9 mouse cellular contexts compared by ENCODE assay signal in the genomic region with DNA sequence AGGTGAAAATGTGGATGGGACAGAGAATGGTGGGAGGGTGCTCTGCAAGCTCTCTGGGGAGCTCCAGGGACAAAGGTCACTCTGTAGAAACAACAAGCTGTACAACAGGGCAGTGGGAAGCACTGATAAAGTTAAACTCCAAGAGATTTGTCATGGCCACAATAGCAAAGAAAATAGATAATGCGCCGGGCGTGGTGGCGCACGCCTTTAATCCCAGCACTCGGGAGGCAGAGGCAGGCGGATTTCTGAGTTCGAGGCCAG. TPM values are rescaled to one million over a fixed set of nuclear protein-coding genes. Genes with fewer than 3 reads are reported as not detected.
A peak's percentile ranks its signal among the peaks of the same experiment; 100 is the strongest.
DNase-seq lines count a peak whose midpoint lies in the region; ATAC-seq and TF ChIP-seq lines count a peak whose summit lies in the region.
"Not testable (repeated sequence)": the region's sequence is repeated elsewhere in the genome, so short reads cannot be mapped to it uniquely, and the experiment has no call there.
"Had no signal": no experiment of that assay in that cellular context is flagged by ENCODE, and none has a peak within 500 bp of the region (broad histone marks: within the 10 kb centered on the region; RNA-seq: fewer than 3 reads in every experiment).

No protein-coding gene starts in this region.

- TF ChIP-seq POLR2A in kidney, adult 2 months (IDR thresholded peaks at IDR 0.05; ENCODE audit: low read depth, low read length) = not testable (repeated sequence)

- peak; percentile 3 for DNase-seq in kidney, adult 2 months
- not testable (repeated sequence) for DNase-seq in liver, postnatal 0 days

- H3K4me3 ChIP-seq in forebrain, embryonic 13.5 days; hindbrain, embryonic 16.5 days (ENCODE audit: low read length); kidney, adult 2 months (ENCODE audit: insufficient read depth, low read depth, low read length); limb, embryonic 12.5 days (replicated peaks); liver, postnatal 0 days (ENCODE audit: low read depth, low read length); midbrain, embryonic 13.5 days (replicated peaks); stomach, embryonic 15.5 days (replicated peaks): not testable (repeated sequence)
- H3K4me3 ChIP-seq in heart, embryonic 15.5 days = 0 out of 2 replicates have a peak overlapping the region, but pooled peaks have one; percentile 75

- H3K27me3 ChIP-seq in forebrain, embryonic 13.5 days; heart, embryonic 15.5 days; hindbrain, embryonic 16.5 days (replicated peaks; ENCODE audit: control insufficient read depth, insufficient read depth, low read length); kidney, adult 2 months (replicated peaks; ENCODE audit: control insufficient read depth, insufficient read depth, low read length); limb, embryonic 12.5 days; liver, postnatal 0 days (ENCODE audit: insufficient read depth, low read length); midbrain, embryonic 13.5 days; stomach, embryonic 15.5 days (replicated peaks): not testable (repeated sequence)

- H3K4me2 ChIP-seq in forebrain, embryonic 13.5 days; heart, embryonic 15.5 days; hindbrain, embryonic 16.5 days (ENCODE audit: low read length); limb, embryonic 12.5 days; midbrain, embryonic 13.5 days (replicated peaks); stomach, embryonic 15.5 days: not testable (repeated sequence)
- H3K4me2 ChIP-seq in liver, postnatal 0 days (ENCODE audit: low read depth, low read length) = peak overlapping the region; percentile 70; the same call in 1 of the 2 replicates

- 94% methylated on average over 8 of the region's 8 CpGs for WGBS in forebrain, embryonic 13.5 days
- 91% methylated on average over 8 of the region's 8 CpGs for WGBS in heart, embryonic 15.5 days
- WGBS in hindbrain, embryonic 16.5 days = 92% methylated on average over 7 of the region's 8 CpGs
- WGBS in kidney, adult 2 months = 94% methylated on average over 8 of the region's 8 CpGs
- 94% methylated on average over 8 of the region's 8 CpGs for WGBS in limb, embryonic 12.5 days
- WGBS in liver, postnatal 0 days (ENCODE audit: insufficient replicate concordance) = 87% methylated on average over 7 of the region's 8 CpGs
- 91% methylated on average over 8 of the region's 8 CpGs for WGBS in midbrain, embryonic 13.5 days
- 91% methylated on average over 8 of the region's 8 CpGs for WGBS in stomach, embryonic 15.5 days

- H3K27ac ChIP-seq in forebrain, embryonic 13.5 days; hindbrain, embryonic 16.5 days (ENCODE audit: low read depth, low read length); kidney, adult 2 months (ENCODE audit: insufficient read depth, low read depth, low read length); liver, postnatal 0 days (ENCODE audit: low read depth); midbrain, embryonic 13.5 days; stomach, embryonic 15.5 days: not testable (repeated sequence)
- peak overlapping the region; percentile 80; the same call in 1 of the 2 replicates for H3K27ac ChIP-seq in heart, embryonic 15.5 days
- H3K27ac ChIP-seq in limb, embryonic 12.5 days = peak overlapping the region; percentile 47; the same call in 1 of the 2 replicates

- H3K36me3 ChIP-seq in forebrain, embryonic 13.5 days (ENCODE audit: poor library complexity, severe bottlenecking); heart, embryonic 15.5 days; hindbrain, embryonic 16.5 days (ENCODE audit: control insufficient read depth, insufficient read depth, low read length); kidney, adult 2 months (ENCODE audit: control insufficient read depth, insufficient read depth, low read length); limb, embryonic 12.5 days; liver, postnatal 0 days (replicated peaks; ENCODE audit: insufficient read depth, low read length); midbrain, embryonic 13.5 days; stomach, embryonic 15.5 days: not testable (repeated sequence)

- ATAC-seq in forebrain, embryonic 13.5 days = 0 out of 2 replicates have a peak, but pooled peaks have one; percentile 4
- not testable (repeated sequence) for ATAC-seq in heart, embryonic 15.5 days (replicated peaks; ENCODE audit: insufficient number of reproducible peaks, insufficient read depth, low FRiP score, low read depth); limb, embryonic 12.5 days (ENCODE audit: insufficient number of reproducible peaks, insufficient read depth, low FRiP score, low TSS enrichment, low read depth)
- ATAC-seq in hindbrain, embryonic 16.5 days = peak; percentile 25; the same call in 1 of the 2 replicates
- ATAC-seq in liver, postnatal 0 days = peak; percentile 63; the same call in 1 of the 2 replicates
- ATAC-seq in midbrain, embryonic 13.5 days = 0 out of 2 replicates have a peak, but pooled peaks have one; percentile 46
- 0 out of 2 replicates have a peak, but pooled peaks have one; percentile 14 for ATAC-seq in stomach, embryonic 15.5 days (ENCODE audit: insufficient read depth, low FRiP score, low read depth)

- not testable (repeated sequence) for H3K4me1 ChIP-seq in forebrain, embryonic 13.5 days; heart, embryonic 15.5 days (replicated peaks); hindbrain, embryonic 16.5 days (ENCODE audit: control insufficient read depth, insufficient read depth, low read depth, low read length); kidney, adult 2 months (ENCODE audit: control insufficient read depth, insufficient read depth, low read length); limb, embryonic 12.5 days (replicated peaks); liver, postnatal 0 days (ENCODE audit: insufficient read depth); midbrain, embryonic 13.5 days (replicated peaks); stomach, embryonic 15.5 days

- not testable (repeated sequence) for TF ChIP-seq EP300 in liver, postnatal 0 days (IDR thresholded peaks at IDR 0.05; ENCODE audit: low read depth)

- not testable (repeated sequence) for H3K9me3 ChIP-seq in forebrain, embryonic 13.5 days (replicated peaks); heart, embryonic 15.5 days (replicated peaks); hindbrain, embryonic 16.5 days (ENCODE audit: control insufficient read depth, low read length); limb, embryonic 12.5 days; liver, postnatal 0 days (ENCODE audit: low read length); midbrain, embryonic 13.5 days; stomach, embryonic 15.5 days

- not testable (repeated sequence) for TF ChIP-seq CTCF in kidney, adult 2 months (conservative IDR thresholded peaks at IDR 0.05; ENCODE audit: insufficient read depth, insufficient read length, low read depth, low read length); liver, postnatal 0 days (IDR thresholded peaks at IDR 0.05; ENCODE audit: low read depth)

- not testable (repeated sequence) for H3K9ac ChIP-seq in forebrain, embryonic 13.5 days; heart, embryonic 15.5 days; hindbrain, embryonic 16.5 days (ENCODE audit: low read depth, low read length); limb, embryonic 12.5 days (replicated peaks); liver, postnatal 0 days (replicated peaks); midbrain, embryonic 13.5 days (replicated peaks); stomach, embryonic 15.5 days

RNA-seq across cellular contexts. Expression of gene Zfp820, which starts 0.7 kb away (rescaled TPM):
- 4.9 and 5.3 TPM in 2 replicates for polyA plus RNA-seq in forebrain, embryonic 13.5 days (2015; fragmentation: Nextera tagmentation; extraction: Ambion mirVana)
- 4.5 and 4.9 TPM in 2 replicates for polyA plus RNA-seq in heart, embryonic 15.5 days (2015; fragmentation: Nextera tagmentation; extraction: Ambion mirVana)
- polyA plus RNA-seq in hindbrain, embryonic 16.5 days (2015; fragmentation: Nextera tagmentation; extraction: Ambion mirVana) = 1.9 and 2.4 TPM in 2 replicates
- 0.14 TPM in 1 of 2 replicates, not detected in the other for polyA plus RNA-seq in kidney, adult 2 months (2012; rRNA removed)
- 7.9 and 8.1 TPM in 2 replicates for polyA plus RNA-seq in limb, embryonic 12.5 days (2016; fragmentation: Nextera tagmentation; extraction: Ambion mirVana)
- polyA plus RNA-seq in liver, postnatal 0 days (2015; fragmentation: Nextera tagmentation; extraction: Ambion mirVana) = 1.2 and 1.4 TPM in 2 replicates
- 2.8 and 3.1 TPM in 2 replicates for polyA plus RNA-seq in midbrain, embryonic 13.5 days (2015; fragmentation: Nextera tagmentation; extraction: Ambion mirVana)
- polyA plus RNA-seq in stomach, embryonic 15.5 days (2015; fragmentation: Nextera tagmentation; extraction: Ambion mirVana) = 7.0 and 7.3 TPM in 2 replicates
- polyA plus RNA-seq: erythroblast, embryonic 14.5 days had no signal
